Mouse (Mus musculus): ENCODE results near the gene Mmp8.

Mmp8 gene

DNA sequence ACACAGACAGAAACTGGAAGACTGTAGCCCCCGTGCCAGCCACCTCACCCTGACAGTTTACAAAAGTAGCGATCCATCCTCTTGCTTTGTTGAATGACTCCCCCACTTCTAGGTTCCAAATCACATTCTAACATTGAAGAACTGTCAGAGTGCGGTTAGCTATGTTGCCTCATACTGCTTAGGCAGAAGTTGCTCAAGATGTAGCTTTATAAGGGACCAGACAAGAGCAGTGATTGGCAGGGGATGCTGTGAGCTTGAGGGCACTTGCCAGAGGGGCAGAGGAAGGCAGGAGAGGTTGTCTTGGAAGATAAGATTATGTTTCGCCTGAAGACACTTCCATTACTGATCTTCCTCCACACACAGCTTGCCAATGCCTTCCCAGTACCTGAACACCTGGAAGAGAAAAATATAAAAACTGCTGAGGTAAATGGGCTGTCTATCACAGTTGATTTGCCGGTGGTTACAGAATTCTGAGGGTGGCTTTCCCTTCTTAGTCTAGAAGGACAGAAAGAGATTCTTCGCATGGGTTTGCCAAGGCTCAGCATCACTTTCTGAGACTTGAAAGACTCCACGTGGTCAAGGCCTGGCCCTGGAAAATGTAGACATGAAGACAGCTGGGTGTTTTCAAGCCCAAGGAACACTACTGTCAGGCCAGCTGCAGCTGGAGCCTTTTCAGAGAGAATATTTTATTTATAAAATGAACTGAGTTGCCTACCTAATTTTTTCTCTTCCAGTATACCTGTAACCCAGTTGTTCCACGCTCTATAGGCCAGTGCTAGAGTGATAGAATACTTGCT lies at the start of gene Mmp8:
Gene Mmp8 (plus strand): TSS at position 236 of the 797 bp plus-strand sequence.
- DNase-seq (ENCODE audit: low spot score), result no peak

DNA sequence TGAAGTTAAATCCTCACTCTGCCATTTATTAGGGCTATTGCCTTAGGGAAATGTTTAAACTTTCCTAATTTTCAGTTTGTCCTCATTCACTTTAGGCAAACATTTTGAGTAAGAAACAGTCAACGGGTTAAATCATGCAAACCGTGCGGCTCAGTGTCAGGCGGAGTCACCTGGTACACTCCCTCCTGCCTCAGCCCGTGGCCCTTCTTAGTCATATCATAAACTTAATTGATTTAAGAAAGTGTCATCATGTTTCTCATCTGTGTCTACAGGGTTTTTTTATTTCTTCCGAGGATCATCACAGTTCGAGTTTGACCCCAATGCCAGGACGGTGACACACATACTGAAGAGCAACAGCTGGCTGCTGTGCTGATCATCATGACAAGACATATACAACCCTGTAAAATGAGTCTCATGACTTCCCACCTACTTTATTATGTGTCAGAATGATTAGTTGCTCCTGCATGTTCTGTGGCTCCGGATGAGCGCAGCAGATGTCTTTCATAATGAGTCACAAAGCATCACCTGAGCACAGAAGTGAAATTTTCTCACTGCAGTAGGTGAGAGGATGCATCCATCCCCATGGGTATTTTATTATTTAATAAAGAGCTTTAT lies 48.5 kb upstream of the Mmp8 start:
- DNase-seq (ENCODE audit: low spot score), result no peak

DNA sequence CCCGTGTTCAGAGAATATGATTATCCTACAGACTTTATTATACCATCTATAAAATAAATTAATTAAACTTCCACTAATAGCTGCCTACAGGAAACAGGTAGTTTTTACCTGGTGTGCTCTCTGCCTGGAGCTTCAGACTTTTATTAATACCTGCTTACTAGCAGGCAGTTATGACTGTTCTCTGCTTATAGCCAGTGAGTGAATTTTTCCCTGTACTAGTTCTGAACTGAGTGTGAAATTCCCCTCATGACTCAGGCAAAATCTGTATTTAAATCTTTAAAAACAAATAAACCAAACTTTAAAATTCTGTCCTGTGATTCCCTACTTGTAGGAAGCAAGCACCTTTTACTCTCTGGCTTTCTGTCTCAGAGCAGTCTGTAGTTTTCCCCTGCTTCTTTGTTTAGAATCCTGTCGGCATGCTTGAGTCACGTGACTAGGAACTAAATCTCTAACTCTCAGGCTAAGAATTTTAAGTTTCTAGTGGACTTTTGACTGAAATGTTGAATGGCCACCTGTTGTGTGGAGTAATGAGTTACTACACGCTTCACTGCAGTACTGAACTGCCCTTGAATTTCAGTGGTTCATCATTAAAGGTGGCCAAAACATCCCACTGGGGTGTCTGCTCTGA lies 40.2 kb upstream of the Mmp8 start:
- no peak for DNase-seq (ENCODE audit: low spot score)

DNA sequence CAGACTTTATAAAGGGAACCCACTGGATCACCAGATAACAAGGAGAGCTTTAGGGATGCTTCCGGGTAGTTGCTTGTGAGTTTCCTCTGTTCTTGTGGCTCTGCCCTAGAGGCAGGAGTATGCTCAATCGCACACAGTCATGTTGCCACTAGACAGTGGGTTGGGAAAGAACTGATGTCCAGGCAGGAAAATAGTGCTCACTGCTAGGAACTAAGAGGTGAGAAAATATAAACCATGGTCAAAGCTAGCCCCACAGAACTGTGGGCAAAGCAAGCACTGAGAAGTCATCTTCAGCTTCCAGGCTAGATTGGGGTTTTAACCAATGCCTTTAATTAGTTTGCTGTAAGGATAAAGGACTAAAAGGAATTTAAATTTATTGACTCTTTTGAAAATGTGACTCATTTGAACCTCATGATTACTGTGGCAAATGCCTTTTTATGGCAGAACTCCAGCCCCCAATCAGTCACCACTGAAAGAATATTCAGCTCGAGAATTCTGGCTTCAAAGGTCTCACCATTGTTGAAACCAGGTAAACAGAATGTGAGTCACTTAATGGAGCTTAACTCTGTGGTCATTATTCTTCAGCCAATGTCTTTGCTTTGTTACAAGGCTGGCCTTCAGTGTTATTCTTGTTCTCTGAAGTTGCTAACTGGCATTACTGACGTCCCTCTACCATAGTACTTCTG lies 31.9 kb upstream of the Mmp8 start:
- no peak for DNase-seq (ENCODE audit: low spot score)

DNA sequence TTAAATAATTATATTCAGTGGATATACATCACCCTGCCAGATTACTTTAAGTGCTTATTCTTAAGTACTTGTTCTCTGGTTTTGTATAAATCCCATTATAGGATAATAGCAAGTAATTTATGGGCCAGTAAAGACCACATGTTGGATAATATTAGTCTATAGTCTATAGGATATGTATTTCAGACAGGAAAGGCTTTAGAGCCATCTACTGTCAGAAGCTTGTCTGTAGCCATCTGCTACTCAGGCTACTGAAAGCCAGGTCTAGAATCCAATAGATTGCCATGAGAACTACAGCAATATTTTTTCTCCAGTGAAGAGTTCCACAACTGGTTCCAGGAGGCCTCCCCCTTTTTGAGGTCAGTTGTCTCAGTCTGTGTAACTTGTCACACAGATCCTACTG lies 15.5 kb upstream of the Mmp8 start:
- no peak for DNase-seq (ENCODE audit: low spot score)

DNA sequence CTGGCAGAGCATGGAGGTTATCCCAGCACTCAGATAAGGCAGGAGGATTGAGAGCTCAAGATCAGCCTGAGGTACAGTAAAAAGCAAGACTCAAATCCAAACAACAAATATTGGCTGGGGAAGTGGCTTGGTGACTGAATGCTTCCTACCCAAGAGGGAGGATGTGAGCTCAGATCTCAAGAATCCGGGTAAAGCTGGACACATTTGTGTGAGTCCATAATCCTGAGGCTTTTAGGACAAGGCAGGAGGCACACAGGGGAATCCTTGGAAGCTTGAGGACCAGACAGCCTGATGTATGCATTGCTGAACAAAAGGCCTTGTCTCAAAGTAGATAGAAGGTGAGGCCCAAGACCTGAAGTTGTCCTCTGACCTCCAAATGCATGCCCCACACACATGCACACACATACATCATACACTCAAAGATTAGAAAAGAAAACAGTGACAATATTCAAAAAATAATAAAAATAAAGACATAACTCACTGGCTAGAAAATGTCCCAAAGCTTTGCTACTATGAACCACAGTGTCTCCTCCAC lies 13.3 kb upstream of the Mmp8 start:
- no peak for DNase-seq (ENCODE audit: low spot score)

DNA sequence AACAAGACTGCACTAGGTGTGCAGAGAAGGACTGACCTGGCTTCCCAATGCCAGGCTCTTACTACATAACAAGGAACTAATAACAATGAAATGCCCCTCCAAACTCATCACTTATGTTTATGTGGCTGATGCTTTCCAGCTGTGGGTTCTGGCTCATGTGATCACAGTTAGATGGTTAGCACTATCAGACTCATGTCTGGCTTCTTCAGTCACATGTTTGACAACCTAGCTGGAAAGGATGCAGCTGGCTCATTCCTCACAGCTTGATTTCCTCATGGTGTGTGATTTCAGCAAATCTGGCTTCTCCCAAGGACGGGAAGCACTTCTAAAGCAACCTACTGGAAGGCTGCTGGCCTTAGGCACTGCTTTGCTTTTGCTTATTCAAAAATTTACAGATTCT lies 12.8 kb upstream of the Mmp8 start:
- peak; percentile 4 for DNase-seq (ENCODE audit: low spot score)

DNA sequence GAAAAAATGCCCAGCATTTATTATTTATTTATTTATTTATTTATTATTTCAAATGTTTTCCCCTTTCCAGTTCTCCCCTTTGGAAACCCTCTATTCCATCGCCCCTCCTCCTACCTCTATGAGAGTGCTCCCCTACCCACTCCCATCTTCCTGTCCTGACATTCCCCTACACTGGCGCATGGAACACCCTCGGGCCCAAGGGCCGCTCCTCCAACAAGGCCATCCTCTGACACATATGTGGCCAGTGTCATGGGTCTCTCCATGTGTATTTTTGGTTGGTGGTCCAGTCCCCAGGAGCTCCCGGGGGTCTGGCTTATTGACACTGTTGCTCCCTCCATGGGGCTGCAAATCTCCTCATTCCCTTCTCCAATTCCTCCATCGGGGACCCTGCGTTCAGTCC lies 12.3 kb upstream of the Mmp8 start:
- DNase-seq (ENCODE audit: low spot score), result no peak

DNA sequence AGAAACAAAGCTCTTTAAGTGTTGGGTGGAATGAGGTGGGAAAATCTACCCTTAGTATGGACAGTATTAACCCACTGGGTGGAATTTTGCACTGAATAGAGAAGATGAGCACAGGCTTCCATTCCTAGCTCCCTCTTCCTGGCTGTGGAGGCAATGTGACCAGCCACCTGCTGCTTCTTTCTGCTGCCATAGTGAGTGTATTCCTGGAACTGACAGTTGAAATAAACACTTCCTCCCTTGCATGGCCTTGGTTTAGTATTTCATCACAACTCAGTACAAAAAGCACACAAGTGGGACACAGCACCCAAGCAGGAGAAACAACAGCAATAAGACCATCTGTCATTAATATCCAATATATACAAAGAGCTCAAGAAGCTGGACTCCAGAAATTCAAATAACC lies 6.3 kb upstream of the Mmp8 start:
- no peak for DNase-seq (ENCODE audit: low spot score)

DNA sequence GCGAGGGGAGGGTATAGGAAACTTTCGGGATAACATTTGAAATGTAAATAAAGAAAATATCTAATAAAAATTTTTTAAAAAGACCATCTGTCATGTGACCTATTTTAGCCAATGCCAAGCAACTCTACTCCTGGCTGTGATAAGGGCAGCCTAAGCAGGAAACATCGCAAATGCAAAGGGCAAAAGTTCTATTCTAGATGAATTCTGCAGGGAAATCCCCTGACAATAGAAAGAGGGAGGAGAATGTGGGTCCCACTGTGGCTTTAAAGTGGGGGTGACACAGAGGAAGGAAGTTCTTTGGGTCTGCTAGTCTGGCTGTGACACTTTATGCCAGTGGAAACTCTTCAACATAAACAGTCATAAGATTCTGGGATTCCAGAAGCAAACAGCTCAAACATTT lies 4.7 kb upstream of the Mmp8 start:
- no peak for DNase-seq (ENCODE audit: low spot score)

DNA sequence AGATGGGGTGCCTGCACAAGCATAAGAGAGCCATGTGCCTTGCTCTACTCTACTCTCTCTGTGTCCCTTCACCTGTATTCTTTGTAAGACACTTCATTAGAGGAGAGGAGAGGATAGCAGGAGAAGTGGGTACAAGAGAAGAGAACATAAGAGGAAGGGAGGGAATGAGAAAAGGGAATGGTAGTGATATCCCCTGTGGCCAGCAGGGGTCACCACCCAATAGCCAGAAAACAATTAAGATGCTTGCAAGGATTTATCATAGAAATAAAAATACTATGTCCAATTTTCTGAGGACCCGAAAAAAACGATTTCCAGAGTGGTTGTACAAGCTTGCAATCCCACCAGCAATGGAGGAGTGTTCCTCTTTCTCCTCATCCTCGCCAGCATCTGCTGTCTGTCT lies 3.9 kb upstream of the Mmp8 start:
- no peak for DNase-seq (ENCODE audit: low spot score)

DNA sequence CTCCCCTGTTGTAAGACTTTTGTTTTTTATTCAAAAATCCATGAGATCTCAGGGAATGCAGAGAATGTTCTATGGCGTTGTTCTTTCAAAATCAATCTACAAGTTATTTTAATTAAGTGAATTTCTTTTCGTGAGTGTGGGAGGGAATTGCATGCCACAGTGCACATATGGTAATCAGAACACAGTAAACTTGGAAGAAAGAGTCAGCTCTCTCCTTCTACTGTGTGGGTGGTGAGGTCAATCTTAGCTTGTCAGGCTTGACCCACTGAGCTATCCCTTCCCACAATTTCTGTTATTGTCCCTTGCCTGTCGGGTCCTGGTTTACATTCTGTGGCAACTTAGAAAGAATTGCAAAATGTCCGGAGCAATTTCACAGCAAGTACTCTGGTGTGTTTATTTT lies 1.8 kb downstream of the Mmp8 start:
- no peak for DNase-seq (ENCODE audit: low spot score)

DNA sequence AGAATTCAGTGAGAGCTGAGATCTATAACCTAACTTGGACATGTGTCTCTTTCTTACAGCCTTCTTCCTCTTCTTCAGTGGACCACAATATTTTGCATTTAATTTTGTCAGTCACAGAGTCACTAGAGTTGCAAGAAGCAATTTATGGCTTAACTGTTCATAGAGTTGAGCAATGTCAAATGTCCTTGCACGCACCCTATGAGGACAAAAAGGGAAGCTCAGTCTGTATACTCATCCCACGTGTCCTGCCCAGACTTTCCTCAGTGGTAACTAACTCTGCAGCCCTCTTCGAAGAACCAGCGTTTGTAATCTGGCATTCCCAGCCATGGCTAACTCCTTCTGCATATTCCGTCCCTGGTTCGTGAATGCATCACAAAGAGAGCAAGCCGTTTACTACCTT lies 9.1 kb downstream of the Mmp8 start:
- no peak for DNase-seq (ENCODE audit: low spot score)

DNA sequence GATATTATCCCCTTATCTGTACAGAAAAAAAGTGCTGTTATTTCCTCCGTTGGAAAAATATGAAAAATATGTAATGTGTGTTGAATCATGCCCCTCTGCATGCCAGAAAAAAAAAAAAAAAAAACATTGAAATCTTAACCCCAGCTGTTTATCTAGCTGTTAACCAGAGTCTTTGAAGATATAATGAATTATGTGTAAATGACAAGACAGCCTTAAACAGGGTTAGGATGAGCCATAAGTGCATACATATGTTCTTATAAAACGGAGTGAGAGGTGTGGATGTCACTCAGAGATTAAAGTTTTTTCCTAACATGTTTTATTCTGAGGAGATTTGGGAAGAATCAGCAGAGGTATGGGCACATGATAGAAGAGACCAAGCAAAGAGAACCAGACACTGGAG lies 9.7 kb downstream of the Mmp8 start:
- DNase-seq (ENCODE audit: low spot score), result no peak

DNA sequence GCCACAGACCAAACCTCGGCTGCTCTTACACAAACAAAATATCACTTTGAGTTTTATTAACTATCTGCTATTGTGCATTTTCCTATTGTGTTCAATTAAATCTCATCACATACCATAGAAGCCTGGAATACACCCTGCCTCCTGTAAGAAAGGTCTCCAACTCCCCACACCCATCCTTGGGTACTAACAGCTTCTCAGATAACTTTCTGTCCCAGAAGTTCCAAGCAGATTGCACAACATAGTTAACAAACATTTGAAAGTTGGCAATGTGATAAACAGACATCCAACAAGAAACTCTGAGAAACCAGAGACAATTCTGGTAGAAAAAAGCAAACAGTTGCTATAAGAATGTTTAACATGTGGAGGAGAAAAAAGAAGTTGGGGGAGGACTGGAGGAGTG lies 12.2 kb downstream of the Mmp8 start:
- no peak for DNase-seq (ENCODE audit: low spot score)

DNA sequence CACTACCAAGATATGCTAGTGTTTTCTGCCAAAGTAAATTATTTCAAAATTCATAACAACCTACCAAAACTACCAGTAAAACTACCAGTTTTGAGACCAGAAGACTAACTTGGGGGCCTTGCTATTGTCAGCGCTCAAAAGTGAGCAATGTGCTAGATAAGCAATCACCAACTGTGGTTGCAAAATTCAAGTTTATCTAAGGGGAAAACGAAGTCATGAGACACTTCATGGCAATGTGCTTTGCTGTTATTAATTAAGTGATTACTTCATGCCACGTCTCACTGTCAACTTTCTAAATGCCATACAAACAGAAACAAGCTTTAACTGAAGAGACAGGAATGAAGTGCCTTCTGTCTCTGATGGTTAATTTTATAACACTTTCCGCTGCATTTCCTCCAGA lies 12.9 kb downstream of the Mmp8 start, which contains the start of gene Mmp27:
Gene Mmp27 (plus strand): TSS at position 235 of the 400 bp plus-strand sequence.
- no peak for DNase-seq (ENCODE audit: low spot score)

DNA sequence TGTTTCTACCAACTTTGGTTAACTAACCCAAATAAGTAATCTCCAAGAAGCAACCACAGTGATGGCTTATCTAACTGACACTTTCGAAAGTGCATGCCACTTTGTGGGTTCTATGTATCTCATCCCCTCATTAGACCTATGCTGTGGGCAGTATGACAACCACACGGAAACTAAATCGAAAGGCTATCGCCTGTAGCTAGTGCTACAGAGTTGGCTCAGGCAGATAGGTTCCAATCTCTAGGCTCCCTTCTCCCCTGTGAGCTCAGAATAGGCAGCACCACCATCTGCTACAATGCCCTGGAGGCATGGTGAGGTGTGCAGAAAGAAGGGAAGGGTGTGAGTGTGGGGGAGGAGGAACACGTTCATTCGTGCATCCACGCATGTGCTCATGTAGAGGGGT lies 13.9 kb downstream of the Mmp8 start:
- DNase-seq (ENCODE audit: low spot score), result no peak

DNA sequence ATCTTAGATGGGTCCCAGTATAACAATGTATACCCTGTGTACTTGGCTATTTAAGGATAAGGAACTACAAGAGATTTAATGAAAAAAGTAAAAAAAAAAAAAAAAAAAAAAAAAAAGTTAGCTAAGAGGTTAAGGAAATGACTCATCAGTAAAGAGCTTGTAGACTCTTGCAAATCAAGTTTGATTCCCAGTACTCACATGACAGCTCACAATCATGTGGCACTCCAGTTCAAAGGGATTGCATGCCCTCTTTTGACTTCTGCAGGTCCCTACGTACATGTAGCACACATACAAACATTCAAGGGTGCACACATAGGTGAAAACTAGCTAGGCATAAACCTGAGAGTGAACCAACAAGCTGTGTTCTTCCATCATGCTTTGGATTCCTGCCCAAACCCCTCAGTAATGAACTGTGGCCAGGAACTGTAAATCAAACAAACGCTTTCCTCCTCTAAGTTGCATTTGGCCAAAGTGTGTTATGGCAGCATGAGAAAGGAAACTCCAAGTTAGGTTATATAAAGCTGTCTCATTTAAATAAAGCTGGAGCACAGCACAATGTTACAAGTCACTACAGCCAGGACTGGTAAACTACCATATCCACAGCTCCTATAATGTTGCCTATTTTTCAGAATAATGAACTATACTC lies 14.5 kb downstream of the Mmp8 start:
- no peak for DNase-seq (ENCODE audit: low spot score)

DNA sequence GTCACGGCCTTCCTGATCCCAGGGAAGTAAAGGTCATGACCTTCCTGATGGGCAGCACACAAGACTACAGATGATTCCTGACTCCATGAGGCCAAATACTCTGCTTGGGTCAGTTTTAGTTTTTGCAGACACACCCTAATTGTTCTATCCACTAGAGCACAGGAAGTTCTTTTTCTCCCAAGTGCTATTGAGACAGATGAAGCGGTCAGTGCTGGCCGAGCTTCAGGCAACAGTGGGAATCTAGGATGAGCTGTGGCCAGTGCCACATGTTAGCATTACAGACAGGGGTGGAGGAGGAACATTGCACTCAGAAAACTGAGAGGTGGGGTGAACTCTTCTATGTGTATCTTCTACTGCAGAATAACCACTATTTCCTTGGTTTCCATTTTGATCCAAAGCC lies 17.3 kb downstream of the Mmp8 start:
- no peak for DNase-seq (ENCODE audit: low spot score)

DNA sequence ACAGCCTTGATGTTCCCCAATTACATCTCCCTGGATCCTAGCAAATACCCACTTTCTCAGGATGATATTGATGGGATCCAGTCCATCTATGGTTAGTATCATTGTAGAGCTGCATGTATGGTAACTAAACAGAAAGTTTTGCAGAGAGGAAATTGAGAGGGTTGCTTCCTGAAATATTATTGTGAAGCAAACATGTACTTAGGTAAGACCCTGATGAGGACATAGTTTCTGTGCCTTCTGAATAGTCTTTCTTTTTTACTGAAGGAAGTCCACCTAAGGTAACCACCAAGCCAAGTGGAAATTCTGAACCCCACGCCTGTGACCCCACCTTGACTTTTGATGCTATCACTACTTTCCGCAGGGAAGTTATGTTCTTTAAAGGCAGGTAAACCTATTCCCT lies 19.1 kb downstream of the Mmp8 start:
- no peak for DNase-seq (ENCODE audit: low spot score)

DNA sequence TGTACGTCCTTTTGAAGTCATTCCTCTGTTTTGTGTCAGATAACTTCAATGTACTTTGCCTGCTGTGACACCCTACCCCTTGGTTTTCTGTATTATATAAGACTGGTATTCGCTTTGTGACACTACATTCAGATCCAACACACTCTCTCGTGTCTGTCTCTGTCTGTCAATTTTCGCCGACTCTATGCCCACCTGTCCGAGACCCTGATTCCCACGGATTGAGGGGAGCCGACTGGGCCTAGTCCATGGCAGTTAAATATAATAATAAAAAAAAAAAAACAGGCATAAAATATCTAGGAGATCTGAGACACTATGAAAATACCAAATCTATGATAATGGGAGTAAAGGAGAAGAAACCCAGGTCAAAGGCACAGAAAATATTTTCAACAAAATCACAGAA lies 31.8 kb downstream of the Mmp8 start:
- no peak for DNase-seq (ENCODE audit: low spot score)

DNA sequence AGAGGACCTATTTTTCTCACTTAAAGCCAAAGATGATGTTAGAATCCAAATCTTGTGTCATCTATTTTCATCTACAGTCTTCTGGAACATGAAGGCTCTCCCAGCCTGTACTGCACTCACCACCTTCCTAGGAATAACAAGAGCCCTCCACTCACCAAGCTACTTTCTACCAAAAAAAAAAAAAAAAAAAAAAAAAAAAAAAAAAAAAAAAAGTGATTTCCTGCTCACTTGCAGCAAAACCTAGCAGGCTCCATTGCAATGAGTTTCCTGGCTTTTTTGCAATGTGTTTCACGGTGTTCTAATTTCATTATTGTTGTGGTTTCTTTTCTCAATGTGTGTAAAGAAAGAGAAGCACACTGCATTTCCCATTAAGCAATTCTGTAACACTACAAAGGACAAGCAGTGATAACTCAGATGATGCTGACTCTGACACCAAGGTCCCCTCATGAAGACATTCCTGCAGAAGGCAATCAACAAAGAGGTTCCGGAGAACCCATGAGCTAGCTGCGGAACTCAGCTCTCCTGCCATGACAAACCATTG lies 35.1 kb downstream of the Mmp8 start:
- DNase-seq (ENCODE audit: low spot score), result no peak

Data from ovary, adult 18-20 months (tissue).